Mouse (Mus musculus): ENCODE data around the gene Gimd1.

Gimd1 gene

DNA sequence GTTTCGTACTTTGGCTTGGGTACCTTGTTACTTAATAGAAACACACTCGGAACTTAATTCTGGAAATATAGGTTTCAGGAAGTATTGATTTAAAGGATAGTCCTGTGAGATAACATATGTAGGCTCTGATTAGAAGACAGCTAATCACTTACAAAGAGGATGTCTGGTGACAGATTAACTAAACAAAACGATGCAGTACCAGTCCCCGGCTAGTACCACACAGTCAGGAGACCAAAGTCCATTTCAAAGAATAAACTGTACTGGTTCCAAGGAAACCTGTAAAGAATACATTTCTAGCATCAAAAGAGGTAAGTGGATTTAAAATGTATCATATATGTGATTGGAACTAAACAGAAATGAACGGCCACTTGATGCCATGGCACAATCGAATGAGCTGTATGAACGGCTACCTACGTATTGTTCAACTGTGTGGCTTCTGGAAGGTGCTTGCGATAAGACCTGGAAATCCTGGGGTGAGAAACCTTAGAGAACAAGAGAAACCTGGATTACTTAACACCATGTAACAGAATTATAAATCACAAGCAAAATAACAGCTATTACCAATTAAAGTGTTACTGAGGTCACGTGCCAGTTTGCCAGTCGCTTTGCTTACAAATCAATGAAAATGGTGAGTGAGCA lies at the start of gene Gimd1:
Gene Gimd1 (plus strand): TSS at position 220 of the 639 bp plus-strand sequence.
- DNase-seq = no peak

DNA sequence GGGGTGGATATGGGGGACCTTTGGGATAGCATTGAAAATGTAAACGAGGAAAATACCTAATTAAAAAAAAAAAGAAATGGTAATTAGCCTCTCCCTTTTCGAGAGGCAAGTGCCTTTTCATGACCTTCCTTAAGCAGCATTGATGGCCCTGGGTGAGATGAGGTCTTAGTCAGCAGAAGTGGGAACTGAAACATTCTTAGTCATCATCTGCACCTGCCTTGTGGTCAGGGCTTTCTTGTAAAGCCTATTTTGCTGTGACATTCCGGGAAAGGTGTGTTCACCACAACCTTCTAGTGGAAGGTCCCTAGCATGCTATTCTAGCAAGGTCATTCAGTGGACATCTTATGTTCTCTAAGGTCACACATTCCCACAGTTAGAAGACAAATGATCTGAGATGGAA lies 48.4 kb upstream of the Gimd1 start:
- DNase-seq = no peak

DNA sequence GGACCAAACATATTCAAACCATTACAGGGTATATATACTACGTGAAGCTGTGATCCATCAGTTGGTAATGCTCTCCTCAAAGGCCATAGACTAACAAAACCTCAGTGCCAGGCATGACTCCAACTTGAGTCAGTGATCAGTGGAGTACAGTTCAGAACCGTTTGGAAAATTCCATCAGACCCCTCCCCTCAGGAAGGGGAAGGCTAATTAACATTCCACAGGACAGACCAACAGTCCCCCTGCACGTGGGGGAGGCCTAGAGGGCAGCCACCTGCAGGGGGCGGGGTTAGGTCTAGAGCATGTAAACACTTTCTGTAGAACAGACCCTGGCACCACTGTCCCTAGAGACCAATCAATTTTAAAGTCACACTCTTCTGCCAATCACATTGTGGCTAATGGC lies 47.3 kb upstream of the Gimd1 start:
- DNase-seq = no peak

DNA sequence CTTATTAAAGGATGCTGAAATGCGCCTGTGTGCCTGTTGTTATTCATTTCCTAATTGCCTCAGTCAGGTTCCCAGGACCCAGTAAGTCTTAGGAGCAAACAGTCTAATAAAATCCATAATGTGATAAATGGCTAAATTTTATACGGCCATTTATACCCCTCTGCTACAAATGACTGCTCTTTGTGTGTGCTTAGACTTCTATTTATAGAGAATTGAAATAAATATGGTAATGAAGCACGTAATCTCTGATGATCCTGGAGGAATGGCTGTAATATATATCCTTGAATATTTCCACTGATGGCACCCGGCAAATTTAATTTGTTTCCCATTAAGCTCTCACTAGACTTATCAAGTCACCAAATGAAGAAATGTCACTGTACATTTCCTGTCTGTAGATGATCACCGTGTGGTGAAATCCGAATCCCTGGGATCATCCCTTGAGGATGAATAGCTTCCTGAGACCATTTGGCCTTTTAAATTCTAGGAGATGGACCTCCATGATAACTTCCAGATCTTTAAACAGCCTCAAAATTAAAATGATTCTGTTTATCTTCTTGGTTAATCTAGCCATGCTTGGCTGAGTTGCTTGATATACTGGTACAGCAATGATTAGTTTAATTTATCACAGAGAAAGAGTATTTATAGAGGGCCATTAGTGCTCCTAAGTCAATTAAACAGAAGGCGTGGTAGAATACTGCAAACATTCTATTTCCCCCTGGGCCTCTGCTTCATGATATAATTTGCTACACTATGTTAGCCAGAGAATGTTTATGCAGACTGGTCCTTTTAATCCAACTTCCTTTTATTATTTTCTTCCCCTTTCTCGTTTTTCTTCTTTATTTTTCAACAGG lies 44.3 kb upstream of the Gimd1 start:
- DNase-seq = no peak

DNA sequence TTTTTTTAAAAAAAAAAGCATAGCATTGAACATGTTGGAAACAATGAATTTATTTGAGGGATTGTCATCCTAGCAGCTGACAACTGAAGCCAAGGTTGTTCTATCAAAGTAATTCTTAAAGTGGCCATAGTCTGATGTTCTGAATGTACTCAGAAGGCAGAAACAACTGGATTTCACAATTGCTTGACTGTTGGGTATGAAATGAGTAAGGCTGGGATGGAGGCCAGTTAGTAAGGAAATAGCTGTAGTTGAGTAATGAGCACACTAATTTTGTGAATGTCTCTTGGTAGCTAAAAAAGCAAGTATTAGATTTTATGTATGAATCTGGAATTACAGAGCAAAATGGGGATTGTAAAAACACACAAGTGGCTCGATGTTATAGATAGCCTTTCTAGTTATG lies 41.5 kb upstream of the Gimd1 start:
- DNase-seq = no peak

DNA sequence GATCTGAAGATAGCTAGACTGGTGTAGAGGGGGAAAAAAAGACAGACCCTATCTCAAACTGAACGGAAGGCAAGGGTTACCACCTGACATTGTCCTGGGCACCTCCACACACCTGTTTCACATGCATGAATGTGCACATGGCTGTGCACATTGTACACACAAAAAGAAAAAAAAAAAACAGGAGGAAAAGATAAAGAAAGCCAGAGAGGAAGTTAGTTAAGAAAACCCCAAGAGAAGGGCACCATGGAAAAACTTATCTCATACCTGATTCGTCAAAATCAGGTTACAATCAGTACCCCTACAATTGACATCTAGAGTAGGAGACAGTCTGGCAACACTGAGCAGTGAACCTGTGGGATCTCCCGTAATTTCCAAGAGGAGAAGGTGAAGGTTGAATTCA lies 39.6 kb upstream of the Gimd1 start:
- no peak for DNase-seq

DNA sequence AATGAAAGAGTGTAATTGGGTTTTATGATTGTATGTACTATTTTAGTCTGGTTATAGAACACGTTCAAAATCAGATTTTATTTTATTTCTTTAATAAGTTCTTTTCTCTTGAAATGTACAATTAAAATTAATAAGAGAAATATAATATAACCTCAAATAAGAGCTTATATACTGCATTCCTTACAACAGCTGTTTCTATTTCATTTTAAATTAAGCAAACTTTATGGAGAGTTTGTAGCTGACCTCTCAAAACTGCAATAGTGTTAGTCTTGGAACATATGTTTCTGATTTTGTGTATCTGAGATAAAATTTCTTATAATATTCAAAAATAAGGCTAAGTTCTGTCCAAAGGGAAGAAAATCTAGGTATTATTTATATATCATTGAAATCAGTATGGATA lies 39.0 kb upstream of the Gimd1 start:
- no peak for DNase-seq

DNA sequence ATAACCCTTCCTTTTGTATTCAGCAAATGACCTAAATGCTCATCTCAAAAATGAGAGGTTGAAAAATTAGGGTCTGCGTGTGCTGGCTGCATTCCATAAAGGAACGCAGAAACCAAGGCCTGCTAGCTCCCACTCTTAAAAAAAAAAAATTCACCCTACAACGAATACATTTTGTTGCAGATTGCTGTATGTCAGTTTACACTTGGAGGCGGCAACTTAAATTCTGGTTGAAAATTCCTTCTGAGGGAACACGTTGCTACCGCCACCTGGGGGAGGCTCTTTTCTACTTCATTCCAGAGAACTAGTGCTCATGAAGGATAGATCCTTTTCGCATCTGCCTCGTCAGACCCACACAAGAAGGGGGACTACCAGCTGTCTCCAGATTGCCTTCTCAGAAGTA lies 879 bp upstream of the Gimd1 start:
- DNase-seq = no peak

DNA sequence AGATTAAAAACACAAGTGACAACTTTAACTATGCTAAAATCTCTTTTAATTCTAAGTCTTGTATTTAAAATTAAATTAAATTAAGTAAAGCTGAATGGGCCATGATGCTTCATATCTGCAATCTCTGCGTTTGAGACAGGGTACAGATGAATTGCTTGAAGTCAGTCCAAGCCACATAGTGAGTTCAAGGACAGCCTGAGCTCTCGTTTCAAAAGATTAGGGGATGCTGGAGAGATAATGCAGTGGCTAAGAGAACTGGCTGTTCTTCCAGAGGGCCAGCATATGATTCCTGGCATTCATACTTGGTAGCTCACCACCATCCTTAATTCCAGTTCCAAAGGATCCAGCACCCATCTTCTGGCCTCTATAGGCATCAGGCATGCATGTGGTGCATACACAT lies 3.6 kb downstream of the Gimd1 start:
- no peak for DNase-seq

DNA sequence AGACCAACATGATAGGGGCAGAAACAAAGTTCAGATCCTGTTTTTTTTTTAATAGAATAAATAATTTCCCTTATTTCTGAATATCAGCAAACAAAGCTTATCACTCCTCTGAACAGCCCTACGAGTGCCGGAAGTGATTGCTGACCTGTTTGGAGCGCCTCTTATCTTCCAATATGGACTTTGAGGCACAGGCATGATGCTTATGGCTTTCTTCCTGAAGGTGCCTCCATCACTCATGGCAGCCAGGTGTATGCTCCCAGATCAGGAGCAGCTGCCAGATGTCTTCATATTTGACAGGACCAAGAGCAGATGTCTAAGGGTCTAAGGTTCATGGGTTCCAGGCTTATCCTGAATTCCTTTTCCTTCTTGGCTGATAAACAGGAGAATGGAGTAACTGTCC lies 7.5 kb downstream of the Gimd1 start:
- DNase-seq = no peak

DNA sequence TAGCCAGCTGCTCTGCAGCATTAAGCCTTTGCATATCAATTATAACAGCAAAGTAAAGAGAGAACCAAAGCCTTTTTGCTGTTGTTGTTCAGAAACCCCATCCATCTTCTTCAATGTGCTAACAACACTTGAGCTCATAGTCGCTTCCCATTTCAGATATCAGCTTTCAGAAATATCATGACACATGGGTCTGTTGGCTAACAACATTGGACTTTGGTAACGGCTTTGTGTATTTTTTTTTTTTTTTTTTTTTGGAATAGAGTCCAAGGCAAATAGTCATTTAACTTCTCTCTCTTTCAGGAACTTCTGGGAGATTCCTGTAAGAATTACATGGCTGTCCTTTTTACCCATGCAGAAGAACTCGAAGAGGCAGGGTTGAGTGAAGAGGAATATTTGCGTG lies 14.5 kb downstream of the Gimd1 start:
- DNase-seq = no peak

DNA sequence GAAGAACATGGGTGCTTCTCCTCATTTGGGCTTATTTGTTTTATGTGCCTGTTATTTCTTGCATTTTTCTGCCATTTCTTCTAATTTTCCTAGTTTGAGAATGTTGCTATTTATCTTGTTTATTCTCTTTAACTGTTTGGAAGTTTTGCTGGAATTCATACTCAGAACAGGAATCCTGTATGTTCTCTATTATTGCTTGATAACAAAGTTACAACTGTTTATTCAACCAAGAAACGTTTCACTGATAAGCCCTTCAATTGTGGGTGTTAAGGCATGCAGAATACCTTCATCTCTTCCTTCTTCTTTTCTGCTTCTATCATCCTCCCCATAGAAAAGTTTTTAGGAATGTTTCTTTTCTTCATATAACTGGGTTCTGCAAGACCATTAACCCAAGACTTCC lies 17.2 kb downstream of the Gimd1 start:
- no peak for DNase-seq

DNA sequence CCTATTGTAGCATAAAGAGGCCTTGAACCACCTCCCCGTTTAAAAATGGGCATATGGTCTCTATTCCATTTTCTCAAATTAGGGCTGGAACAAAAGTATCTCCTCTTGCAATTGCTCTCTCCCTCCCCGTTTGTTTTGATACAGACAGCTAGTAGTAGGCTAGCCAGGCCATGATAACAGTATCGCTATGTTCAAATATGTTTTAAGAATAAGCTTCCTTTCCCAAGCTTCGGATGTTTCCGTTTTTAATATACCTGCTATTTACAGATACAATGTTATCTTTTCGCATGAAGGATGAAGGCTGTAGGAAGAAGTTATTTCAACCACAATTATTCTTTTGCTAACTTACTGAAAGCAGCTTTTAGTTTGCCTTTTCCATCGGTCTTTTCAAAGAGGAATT lies 19.7 kb downstream of the Gimd1 start:
- no peak for DNase-seq

DNA sequence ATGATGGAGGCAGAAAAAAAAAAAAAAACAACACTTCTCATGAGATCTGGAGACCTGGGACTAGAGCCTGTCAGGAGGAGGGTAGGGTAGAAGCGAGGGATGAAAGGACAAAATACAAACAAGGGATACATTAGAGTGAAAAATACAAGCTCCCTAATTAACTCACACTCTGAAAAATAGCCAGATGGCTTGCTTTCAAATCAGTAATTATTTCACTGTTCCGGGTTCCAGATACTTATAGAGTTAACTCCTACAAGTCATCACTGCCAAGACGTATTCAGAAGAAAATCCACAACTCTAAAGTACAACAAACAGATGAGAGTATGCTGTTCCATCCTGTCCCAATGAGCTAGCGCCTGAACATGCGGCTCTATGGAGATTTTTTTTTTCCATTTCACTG lies 20.6 kb downstream of the Gimd1 start:
- no peak for DNase-seq

DNA sequence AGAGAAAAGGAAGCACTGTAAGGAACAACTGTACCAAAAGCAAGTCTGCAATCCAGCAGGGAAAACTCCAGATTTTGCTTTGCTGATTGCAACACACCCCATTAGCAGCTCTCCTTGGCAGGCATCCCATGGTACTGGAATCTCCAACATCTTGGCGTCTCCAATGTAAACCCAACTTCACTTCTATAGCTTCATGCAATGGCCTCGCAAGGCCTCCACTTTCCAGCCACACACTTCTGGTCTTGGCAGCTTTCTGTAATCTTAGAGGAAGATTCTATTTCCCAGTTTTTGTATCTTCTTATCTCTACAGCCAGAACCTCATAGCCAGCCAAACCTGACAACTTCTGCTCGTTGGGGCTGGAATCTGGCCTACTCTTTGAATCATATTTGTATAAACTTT lies 22.2 kb downstream of the Gimd1 start:
- DNase-seq = no peak

DNA sequence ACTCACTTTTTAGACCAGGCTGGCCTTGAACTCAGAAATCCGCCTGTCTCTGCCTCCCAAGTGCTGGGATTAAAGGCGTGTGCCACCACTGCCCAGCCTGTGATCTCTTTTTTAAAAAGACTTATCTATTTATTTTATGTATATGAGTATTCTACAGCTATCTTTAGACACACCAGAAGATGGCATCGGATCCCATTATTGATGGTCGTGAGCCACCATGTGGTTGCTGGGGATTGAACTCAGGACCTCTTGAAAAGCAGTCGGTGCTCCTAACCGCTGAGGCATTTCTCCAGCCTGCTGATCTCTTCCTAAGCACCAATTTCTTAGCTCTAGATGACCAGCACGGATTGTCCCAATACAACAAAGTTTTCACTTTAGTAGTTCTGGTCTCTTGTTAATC lies 24.3 kb downstream of the Gimd1 start:
- DNase-seq = no peak

DNA sequence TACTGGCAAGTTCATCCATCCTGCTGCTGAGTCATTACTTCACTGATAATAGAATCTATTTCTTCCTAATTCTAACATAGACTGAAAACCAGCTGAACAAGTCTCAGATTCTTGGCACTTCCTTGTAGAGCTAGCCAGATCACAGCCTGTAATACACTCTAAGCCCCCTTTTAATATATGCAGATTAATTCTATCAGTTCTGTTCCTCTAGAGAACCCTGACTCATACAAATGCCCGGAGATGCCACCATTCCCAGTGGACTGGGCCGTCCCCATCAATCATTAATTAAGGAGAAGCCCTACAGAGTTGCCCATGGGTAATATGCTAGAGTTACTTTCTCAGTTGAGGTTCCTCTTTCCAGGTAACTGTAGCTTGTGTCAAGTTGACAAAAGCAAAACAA lies 26.3 kb downstream of the Gimd1 start:
- no peak for DNase-seq

DNA sequence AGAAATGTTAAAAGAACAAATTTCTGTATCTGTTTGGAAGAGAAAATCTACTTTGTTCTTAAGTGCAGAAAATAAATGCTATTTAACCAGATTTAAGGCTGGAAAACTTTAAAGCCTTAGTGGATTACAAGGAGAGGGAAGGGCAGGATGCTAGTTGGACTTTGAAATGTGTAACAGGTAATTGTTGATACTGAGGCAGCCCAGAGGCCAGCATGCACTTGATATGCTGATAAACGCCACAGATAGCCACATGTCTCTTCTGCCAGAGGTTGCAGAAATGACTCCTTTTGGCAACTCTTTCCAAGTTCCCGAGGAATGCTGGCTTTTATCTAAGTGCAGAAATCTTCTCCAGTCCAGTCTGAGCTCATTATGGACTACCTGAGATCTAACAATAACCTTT lies 47.9 kb downstream of the Gimd1 start:
- DNase-seq = no peak

DNA sequence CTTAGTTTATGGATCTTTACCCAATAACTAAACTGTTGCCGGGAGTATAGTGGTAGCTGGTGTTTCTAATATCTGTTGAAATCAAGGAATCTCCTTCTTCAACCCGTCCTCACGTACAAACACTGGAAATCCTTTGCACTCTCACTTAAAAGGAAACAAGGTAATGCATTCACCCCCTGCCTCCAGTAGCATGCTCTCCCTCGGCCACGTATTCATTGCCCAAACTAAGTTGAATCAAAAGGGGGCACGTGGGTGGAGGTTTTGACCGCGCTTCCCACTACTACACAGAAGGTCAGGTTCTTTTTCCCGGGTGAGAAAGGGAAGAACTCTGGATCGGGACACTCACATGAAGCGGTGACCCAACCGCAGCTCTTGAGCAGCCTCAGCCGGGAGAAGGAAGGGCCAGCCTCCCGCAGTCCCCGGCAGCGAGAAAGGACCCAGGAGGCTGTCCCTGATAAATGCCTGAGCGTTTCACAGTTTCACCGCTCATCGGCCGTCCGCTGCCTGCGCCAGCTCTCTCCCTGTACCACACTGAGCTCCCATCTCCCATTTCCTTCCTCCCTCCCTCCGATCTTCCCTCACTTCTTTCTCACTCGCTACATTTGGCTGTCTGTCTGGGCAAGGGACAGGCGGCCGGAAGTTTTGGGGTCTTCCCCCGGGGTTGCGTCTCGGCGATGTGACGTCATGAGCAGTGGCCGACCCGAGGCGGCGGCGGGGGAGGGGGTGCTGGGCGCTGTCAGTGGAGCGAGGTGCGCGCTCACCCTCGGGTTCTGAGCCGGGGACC lies 54.0 kb downstream of the Gimd1 start, which contains the start of gene Tbck:
Gene Tbck (plus strand): TSS at position 698 of the 784 bp plus-strand sequence.
- peak; percentile 92 to 93 for DNase-seq

DNA sequence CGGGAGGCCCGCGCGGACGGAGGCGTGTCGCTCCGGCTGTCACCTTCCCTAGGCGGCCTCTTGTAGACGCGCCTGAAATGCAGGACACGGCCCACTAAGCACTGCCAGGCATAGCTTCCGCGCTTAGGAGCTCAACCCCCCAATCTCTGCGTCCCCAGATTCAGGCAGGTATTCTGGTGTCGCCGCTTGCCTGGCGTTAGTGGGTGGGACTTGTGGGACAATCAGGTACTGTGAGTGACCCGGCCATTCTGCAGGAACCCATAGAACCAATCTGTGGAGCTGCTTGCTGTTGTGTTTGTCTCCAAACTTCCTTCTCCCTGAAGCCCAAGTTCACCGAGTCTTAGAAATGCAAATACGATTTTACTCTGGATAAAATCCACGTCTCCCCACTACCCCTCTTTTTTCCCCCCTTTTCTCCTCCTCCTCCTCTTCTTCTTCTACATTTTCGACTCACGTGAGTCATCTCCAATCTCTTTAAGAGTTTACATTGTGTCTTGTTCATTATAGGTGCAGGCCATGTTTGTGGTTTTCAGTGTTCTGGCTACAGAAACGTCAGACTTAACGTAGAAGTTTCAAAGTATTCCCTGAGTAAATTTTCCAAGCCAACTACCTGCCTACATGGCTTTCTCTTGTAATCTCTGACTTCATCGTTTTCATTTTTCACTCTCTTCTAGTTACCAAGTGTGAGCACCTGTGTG lies 54.8 kb downstream of the Gimd1 start, which contains the start of gene Aimp1:
Gene Aimp1 (minus strand): TSS at position 140 of the 698 bp plus-strand sequence.
- no peak for DNase-seq

Measured in thymus, postnatal 36 days (tissue).